Mouse (Mus musculus): ENCODE measurements around the gene Atox1. TPM values are rescaled to one million over a fixed set of nuclear protein-coding genes. Genes with fewer than 3 reads are reported as not detected.

The Atox1 gene
- polyA plus RNA-seq, 1 experiment from 2014 or later: 325 TPM

DNA sequence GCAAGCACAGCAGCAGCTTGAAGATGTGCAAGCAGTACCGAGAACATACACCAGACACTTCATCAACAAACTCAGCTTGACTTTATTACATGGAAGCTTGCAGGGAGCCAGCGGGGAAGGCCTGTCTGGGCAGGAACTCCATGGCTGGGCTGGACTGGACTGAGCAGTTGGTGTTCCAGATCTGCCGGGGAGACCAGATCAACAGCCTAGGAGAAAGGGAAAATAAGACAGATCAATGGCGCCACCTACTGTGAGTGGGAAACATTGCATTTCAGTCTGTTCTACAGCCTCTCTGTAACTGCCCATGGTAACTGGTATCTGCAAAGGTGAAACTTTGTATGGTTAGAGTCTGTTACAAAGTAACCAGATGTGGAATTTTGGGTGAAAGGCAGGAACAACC, 14.5 kb downstream of the Atox1 start:
- WGBS: 14% methylated on average over 4 of the region's 4 CpGs
- peaks cover 3% of the 10 kb centered on the region; the same call in 1 of the 2 replicates for H3K4me1 ChIP-seq
- peak; percentile 82 for ATAC-seq (ENCODE audit: low FRiP score, low read depth)
- no peak overlapping the region for H3K4me2 ChIP-seq (replicated peaks)
- no peaks in the 10 kb centered on the region for H3K27me3 ChIP-seq
- no peak overlapping the region for H3K9ac ChIP-seq
- H3K4me3 ChIP-seq: no peak overlapping the region
- H3K27ac ChIP-seq: peak overlapping the region; percentile 22; the same call in 1 of the 2 replicates
- H3K36me3 ChIP-seq: peaks cover 40% of the 10 kb centered on the region
- no peaks in the 10 kb centered on the region for H3K9me3 ChIP-seq

- ATAC-seq (ENCODE audit: low FRiP score, low read depth): 0 out of 2 replicates have a peak, but pooled peaks have one; percentile 33
Observed at GRCm38 (mm10) chr11:55444772-55445171, 16.3 kb downstream of the Atox1 start.

GRCm38 (mm10) chr11:55439718-55440117, 21.3 kb downstream of the Atox1 start:
- Histone ChIP-seq H3K4me2 (replicated peaks) (no peak overlapping the region), H3K36me3 (no peaks in the 10 kb centered on the region), H3K9me3 (no peaks in the 10 kb centered on the region), H3K4me1 (no peaks in the 10 kb centered on the region), H3K4me3 (no peak overlapping the region), H3K27me3 (no peaks in the 10 kb centered on the region), H3K9ac (no peak overlapping the region), H3K27ac (no peak overlapping the region)
- ATAC-seq (ENCODE audit: low FRiP score, low read depth): no peak
- 50% methylated on average over 5 of the region's 5 CpGs for WGBS

More at GRCm38 (mm10) chr11:55444772-55445171, 16.3 kb downstream of the Atox1 start:
- Histone ChIP-seq H3K4me1 (peaks cover 3% of the 10 kb centered on the region; the same call in 1 of the 2 replicates), H3K4me2 (replicated peaks) (no peak overlapping the region), H3K9ac (no peak overlapping the region), H3K36me3 (peaks cover 23% of the 10 kb centered on the region), H3K27ac (no peak overlapping the region), H3K4me3 (no peak overlapping the region), H3K9me3 (no peaks in the 10 kb centered on the region), H3K27me3 (no peaks in the 10 kb centered on the region)
- 3% methylated on average over 1 of the region's 1 CpGs for WGBS

DNA sequence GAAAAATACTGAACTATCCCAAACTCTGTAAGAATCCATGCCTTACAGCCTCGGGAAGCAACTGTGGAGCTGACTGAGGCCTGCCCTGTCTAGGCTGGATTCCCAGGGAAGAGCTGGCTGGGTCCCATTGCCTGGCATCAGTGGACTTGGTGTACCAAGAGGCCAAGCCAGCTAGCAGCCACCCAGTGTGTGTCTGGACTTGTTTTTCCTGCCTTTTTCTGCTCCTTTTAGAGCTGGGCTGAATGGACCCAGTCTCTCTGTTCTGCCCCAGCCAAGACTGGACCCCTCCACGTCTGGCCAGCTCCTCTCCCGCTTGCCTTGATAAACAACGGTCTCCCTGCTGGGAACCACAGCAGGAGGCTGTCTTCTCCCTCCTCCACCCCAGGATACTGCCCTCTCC, 23.0 kb downstream of the Atox1 start:
- ATAC-seq (ENCODE audit: low FRiP score, low read depth): no peak
- Histone ChIP-seq H3K36me3 (no peaks in the 10 kb centered on the region), H3K27ac (peak overlapping the region; percentile 22; the same call in 1 of the 2 replicates), H3K4me1 (peaks cover 2% of the 10 kb centered on the region; the same call in 1 of the 2 replicates), H3K9ac (no peak overlapping the region), H3K27me3 (no peaks in the 10 kb centered on the region), H3K4me3 (no peak overlapping the region), H3K9me3 (no peaks in the 10 kb centered on the region), H3K4me2 (replicated peaks) (no peak overlapping the region)
- WGBS: 46% methylated on average over 4 of the region's 4 CpGs

DNA sequence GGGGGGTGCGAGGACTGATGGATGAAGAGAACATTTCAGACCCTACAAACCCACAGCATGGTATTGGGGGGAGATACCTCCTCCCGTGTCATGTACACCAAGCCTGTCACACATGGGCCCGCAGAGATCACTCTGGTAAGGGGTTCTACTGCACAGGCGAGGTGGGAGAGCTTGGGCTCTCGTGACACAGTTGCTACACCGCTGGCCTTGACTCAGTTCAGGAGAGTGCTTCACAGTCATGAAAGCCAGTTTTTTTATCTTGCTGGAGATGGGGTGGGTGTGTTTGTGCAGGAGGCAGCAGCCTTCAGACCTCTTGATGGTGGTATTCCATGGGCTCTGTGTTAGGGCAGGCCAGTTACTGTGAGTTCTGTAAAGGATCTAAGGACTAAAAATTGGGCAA, 24.9 kb downstream of the Atox1 start:
- peaks cover 5% of the 10 kb centered on the region; the same call in 1 of the 2 replicates for H3K4me1 ChIP-seq
- H3K27me3 ChIP-seq: no peaks in the 10 kb centered on the region
- no peaks in the 10 kb centered on the region for H3K9me3 ChIP-seq
- H3K9ac ChIP-seq: no peak overlapping the region
- 85% methylated on average over 6 of the region's 6 CpGs for WGBS
- H3K27ac ChIP-seq: no peak overlapping the region
- no peaks in the 10 kb centered on the region for H3K36me3 ChIP-seq
- no peak for ATAC-seq (ENCODE audit: low FRiP score, low read depth)
- no peak overlapping the region for H3K4me3 ChIP-seq
- H3K4me2 ChIP-seq (replicated peaks): no peak overlapping the region

DNA sequence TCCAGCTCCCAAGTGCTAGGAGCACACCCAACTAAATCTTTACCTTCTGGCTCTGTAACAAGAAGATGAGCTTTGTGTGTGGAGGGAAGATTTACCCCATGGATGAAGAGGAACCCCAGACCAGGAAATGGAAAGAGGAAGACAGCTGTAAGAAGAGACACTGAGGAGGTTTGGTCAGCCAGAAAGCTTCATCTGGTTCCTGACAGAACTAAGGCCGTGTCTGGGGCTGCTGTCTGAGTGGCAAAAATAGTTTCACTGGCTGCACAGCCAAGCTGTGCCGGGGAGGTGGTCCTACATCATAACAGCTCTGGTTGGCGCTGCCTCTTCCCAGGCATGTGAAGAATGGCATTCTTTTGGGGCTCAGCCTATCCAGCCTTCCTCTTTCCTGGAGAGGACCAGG, 28.1 kb downstream of the Atox1 start:
- no peak for ATAC-seq (ENCODE audit: low FRiP score, low read depth)
- H3K27me3 ChIP-seq: no peaks in the 10 kb centered on the region
- 26% methylated on average over 3 of the region's 3 CpGs for WGBS
- no peak overlapping the region for H3K4me3 ChIP-seq
- H3K4me1 ChIP-seq: peaks cover 16% of the 10 kb centered on the region
- no peaks in the 10 kb centered on the region for H3K9me3 ChIP-seq
- no peak overlapping the region for H3K4me2 ChIP-seq (replicated peaks)
- H3K27ac ChIP-seq: no peak overlapping the region; the same call in 1 of the 2 replicates
- no peaks in the 10 kb centered on the region for H3K36me3 ChIP-seq
- no peak overlapping the region for H3K9ac ChIP-seq

- H3K9me3 ChIP-seq: no peaks in the 10 kb centered on the region
- no peaks in the 10 kb centered on the region for H3K27me3 ChIP-seq
- ATAC-seq (ENCODE audit: low FRiP score, low read depth): no peak
- WGBS: 91% methylated on average over 2 of the region's 2 CpGs
- H3K4me2 ChIP-seq (replicated peaks): no peak overlapping the region
- H3K9ac ChIP-seq: no peak overlapping the region
- H3K36me3 ChIP-seq: no peaks in the 10 kb centered on the region
- no peak overlapping the region for H3K4me3 ChIP-seq
- peaks cover 33% of the 10 kb centered on the region for H3K4me1 ChIP-seq
- no peak overlapping the region for H3K27ac ChIP-seq
Observed at GRCm38 (mm10) chr11:55429973-55430372, 31.1 kb downstream of the Atox1 start.

DNA sequence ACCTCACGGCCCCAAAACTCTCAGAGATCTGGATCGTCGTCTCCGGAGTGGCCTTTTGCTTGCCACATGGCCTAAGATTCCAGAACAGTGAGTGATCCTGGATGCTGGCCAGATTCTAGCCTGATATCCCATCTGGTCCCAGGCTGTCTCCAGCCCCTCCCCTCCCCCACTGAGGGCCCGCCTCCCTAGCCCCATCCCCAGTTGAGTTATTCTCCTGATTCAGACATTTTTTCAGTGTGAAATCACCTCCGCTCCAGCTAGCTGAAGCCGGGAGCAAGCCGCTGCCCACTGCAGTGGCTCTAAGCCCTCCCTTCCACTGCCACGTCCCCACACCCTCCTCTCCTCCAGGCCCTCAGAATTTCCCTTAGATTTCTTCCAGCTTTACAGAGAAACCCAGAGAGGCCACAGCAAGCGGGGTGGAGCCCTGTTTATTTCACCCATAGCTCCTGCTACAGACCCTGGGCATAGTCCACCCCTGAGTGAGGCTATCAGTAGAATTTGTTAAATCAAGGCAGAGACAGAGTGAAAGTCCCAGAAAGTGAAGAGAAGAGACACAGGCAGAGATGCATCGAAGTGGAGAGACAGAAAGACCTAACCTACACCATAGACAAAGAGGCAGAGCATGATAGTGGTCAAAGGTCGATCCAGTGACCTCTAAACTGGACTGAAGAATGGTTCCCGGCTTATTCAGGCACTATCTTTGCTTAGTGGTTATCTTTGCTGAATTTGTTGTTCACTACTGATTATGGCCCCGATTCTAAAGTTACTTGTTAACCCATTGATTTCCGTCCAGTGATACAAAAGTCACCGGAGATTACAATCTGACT, 32.6 kb downstream of the Atox1 start:
- H3K36me3 ChIP-seq: no peaks in the 10 kb centered on the region
- H3K4me3 ChIP-seq: no peak overlapping the region
- peaks cover 48% of the 10 kb centered on the region for H3K4me1 ChIP-seq
- peak overlapping the region; percentile 48 for H3K9ac ChIP-seq
- 31% methylated on average over 16 of the region's 16 CpGs for WGBS
- H3K27ac ChIP-seq: peak overlapping the region; percentile 98
- ATAC-seq (ENCODE audit: low FRiP score, low read depth): peak; percentile 94
- no peaks in the 10 kb centered on the region for H3K9me3 ChIP-seq
- H3K27me3 ChIP-seq: no peaks in the 10 kb centered on the region
- peak overlapping the region; percentile 30; the same call in 1 of the 2 replicates for H3K4me2 ChIP-seq (replicated peaks)

GRCm38 (mm10) chr11:55424746-55425360, 36.2 kb downstream of the Atox1 start:
- Histone ChIP-seq H3K9ac (no peak overlapping the region; the same call in 1 of the 2 replicates), H3K27me3 (no peaks in the 10 kb centered on the region), H3K36me3 (no peaks in the 10 kb centered on the region), H3K9me3 (no peaks in the 10 kb centered on the region), H3K4me3 (no peak overlapping the region), H3K4me2 (replicated peaks) (no peak overlapping the region), H3K4me1 (peaks cover 58% of the 10 kb centered on the region), H3K27ac (peak overlapping the region; percentile 71)
- 60% methylated on average over 8 of the region's 8 CpGs for WGBS
- no peak for ATAC-seq (ENCODE audit: low FRiP score, low read depth)

DNA sequence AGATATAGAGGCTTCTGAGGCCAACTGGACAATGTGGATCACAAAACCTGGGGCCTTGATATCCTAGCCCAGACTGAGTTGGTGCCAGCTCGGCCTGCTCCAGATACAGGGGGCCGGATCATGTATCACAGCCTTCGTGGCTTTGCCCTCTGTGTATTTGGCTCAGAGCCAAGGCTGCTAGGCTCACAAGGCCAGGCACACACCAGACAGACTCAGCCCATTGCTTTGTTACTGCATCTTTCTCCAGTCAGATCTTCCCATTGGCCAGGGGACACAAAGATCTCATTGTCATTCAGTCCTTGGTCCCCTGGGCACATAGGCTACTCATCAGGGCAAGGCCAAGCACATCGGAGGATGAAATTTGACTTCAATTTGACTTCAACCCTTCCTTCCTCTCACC, 37.3 kb downstream of the Atox1 start:
- Histone ChIP-seq H3K4me2 (replicated peaks) (no peak overlapping the region), H3K27me3 (no peaks in the 10 kb centered on the region), H3K9ac (no peak overlapping the region), H3K4me1 (peaks cover 60% of the 10 kb centered on the region), H3K9me3 (no peaks in the 10 kb centered on the region), H3K27ac (peak overlapping the region; percentile 71), H3K4me3 (no peak overlapping the region), H3K36me3 (no peaks in the 10 kb centered on the region)
- ATAC-seq (ENCODE audit: low FRiP score, low read depth): peak; percentile 34; the same call in 1 of the 2 replicates
- WGBS: 16% methylated on average over 4 of the region's 4 CpGs

DNA sequence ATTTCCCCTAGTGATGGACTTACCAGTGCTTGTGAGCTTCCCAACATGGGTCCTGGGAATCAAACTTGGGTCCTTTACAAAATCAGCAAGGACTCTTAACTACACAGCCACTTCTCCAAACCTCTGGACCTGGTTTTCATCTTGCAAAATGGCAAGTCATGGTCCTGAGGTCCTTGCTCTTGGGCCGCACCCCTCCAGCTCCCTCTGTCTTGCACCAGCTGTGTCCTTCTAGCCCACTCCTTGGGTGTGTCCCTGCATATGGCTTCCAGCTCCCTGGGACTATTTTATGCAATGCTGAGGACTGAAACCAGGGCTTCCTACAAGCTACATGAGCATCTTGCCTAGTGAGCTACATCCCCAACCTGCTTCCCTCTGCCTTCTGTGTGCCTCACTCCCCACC, 38.1 kb downstream of the Atox1 start, which contains the start of gene Sparc:
TSS of gene Sparc (minus strand) at position 206 of the 400 bp plus-strand sequence.
- H3K4me2 ChIP-seq (replicated peaks): no peak within 1 kb of the TSS
- 94% methylated on average over 1 of the region's 1 CpGs for WGBS
- peaks cover 55% of the 10 kb centered on the region for H3K4me1 ChIP-seq
- H3K27me3 ChIP-seq: no peaks in the 10 kb centered on the region
- H3K4me3 ChIP-seq: no peak within 1 kb of the TSS
- no peaks in the 10 kb centered on the region for H3K36me3 ChIP-seq
- H3K9me3 ChIP-seq: no peaks in the 10 kb centered on the region
- ATAC-seq (ENCODE audit: low FRiP score, low read depth): no peak
- H3K27ac ChIP-seq: peak within 1 kb of the TSS; percentile 71
- H3K9ac ChIP-seq: no peak within 1 kb of the TSS

- Histone ChIP-seq H3K27me3 (no peaks in the 10 kb centered on the region), H3K4me1 (peaks cover 59% of the 10 kb centered on the region), H3K27ac (peak overlapping the region; percentile 97), H3K4me3 (peak overlapping the region; percentile 72), H3K4me2 (replicated peaks) (peak overlapping the region; percentile 88), H3K9me3 (no peaks in the 10 kb centered on the region), H3K36me3 (peaks cover 4% of the 10 kb centered on the region; the same call in 1 of the 2 replicates), H3K9ac (peak overlapping the region; percentile 91)
- 6% methylated on average over 6 of the region's 9 CpGs for WGBS
- ATAC-seq (ENCODE audit: low FRiP score, low read depth): peak; percentile 93
Observed at GRCm38 (mm10) chr11:55419678-55420307, 41.2 kb downstream of the Atox1 start.

Data from limb, embryonic 13.5 days (tissue).